Mouse (Mus musculus) lung, adult 2 months (tissue): Measurements from ENCODE around the gene P2ry2. TPM values are rescaled to one million over a fixed set of nuclear protein-coding genes. Genes with fewer than 3 reads are reported as not detected.

ENCODE experiments used
- DNase-seq: peaks from one replicate; pipeline ENCODE4 v3.0.0; 2022
- H3K4me1 ChIP-seq: fragments of 200-500 bp; 2 replicates; pipeline ENCODE4 v1.6.1; 2011; ENCODE audit warnings: low read length; ENCODE audit not compliant: control insufficient read depth, insufficient read depth
- H3K4me3 ChIP-seq: fragments of 200-500 bp; replicated peaks from 2 replicates; pipeline ENCODE3; 2011; ENCODE audit warnings: low read depth, mild to moderate bottlenecking, control low read depth, low read length; ENCODE audit errors: extremely low read depth
- CTCF ChIP-seq: fragments of 200-500 bp; IDR thresholded peaks from 2 replicates; pipeline ENCODE4 v1.5.1; 2011; ENCODE audit warnings: mild to moderate bottlenecking, low read length, control low read depth; ENCODE audit not compliant: insufficient read depth
- POLR2A ChIP-seq: fragments of 200-500 bp; IDR thresholded peaks from 2 replicates; pipeline ENCODE4 v1.6.1; 2011; ENCODE audit warnings: low read depth, mild to moderate bottlenecking, control low read depth, low read length, borderline replicate concordance; ENCODE audit errors: extremely low read depth
- WGBS: fragments of 180-500 bp; shearing (Covaris S2); methylation state at CpG from one replicate; pipeline ENCODE4 v1.1.7; 2018; 5-methylcytosine and 5-hydroxymethylcytosine counted together
- polyA plus RNA-seq: library from polyadenylated mRNA; depleted of rRNA; stranded (reverse); fragments of >200 nt; gene quantifications from 2 replicates; pipeline ENCODE4 v1.2.3, GENCODE M21; 2012; rRNA removed

The P2ry2 gene
- polyA plus RNA-seq, 1 experiment, result 25.2 TPM

DNA sequence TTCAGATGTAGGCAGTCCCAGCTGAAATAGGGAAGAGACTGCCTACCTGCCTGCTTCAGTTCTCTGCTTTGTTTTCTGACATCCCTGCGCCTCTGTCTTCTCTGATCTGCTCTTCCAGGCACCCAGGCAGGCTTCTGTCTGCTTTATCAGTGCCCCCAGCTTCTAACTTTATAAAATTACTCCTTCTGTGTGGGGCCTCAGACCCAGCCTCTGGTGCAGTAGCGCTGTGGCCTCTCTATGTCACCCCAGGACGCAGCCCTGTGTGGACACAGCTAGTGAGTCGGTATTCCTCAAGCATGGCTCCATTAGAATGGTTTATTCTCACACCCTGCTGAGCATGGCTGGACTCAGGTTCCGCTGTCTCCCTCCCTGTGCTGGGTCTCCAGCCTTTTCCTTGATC is 62.6 kb downstream of the P2ry2 start:
- TF ChIP-seq CTCF (no peak), POLR2A (no peak)
- DNase-seq, result no peak
- WGBS, result 61% methylated on average over 5 of the region's 5 CpGs
- Histone ChIP-seq H3K4me3 (no peak overlapping the region), H3K4me1 (peaks cover 5% of the 10 kb centered on the region; the same call in 1 of the 2 replicates)

Other genes starting within 250 kb of the P2ry2 start
- gene Relt, start 149.4 kb downstream of the P2ry2 start, polyA plus RNA-seq, result 13.1 and 20.0 TPM in 2 replicates
- 56.6 and 59.0 TPM in 2 replicates for gene Arhgef17, start 80.8 kb downstream of the P2ry2 start, polyA plus RNA-seq
- gene P2ry6, start 38.2 kb downstream of the P2ry2 start, polyA plus RNA-seq, result 59.1 and 61.6 TPM in 2 replicates
- gene Fchsd2, start 80.0 kb upstream of the P2ry2 start, polyA plus RNA-seq, result 10.9 and 14.7 TPM in 2 replicates